Mouse (Mus musculus) limb, embryonic 14.5 days (tissue): ENCODE measurements around the gene Ecel1. TPM values are rescaled to one million over a fixed set of nuclear protein-coding genes. Genes with fewer than 3 reads are reported as not detected.

ENCODE experiments used
- ATAC-seq: fragments of 200-750 bp; cut with Nextera tagmentation; 2 replicates; pipeline ENCODE4 v1.8.0; 2017; ENCODE audit warnings: low read depth, moderate number of reproducible peaks, moderate TSS enrichment; ENCODE audit not compliant: low FRiP score
- DNase-seq: peaks from one replicate; pipeline ENCODE4 v3.0.0-alpha.2; 2015; ENCODE audit warnings: low spot score
- H3K27ac ChIP-seq: fragments of 300-500 bp; sonication (generic); replicated peaks from 2 replicates; pipeline ENCODE4 v1.5.1; 2014; ENCODE audit warnings: low read depth, mild to moderate bottlenecking, low read length, moderate library complexity, mixed read lengths
- H3K27me3 ChIP-seq: fragments of 300-500 bp; sonication (generic); 2 replicates; pipeline ENCODE4 v1.6.1; 2014; ENCODE audit warnings: low read length, mixed read lengths; ENCODE audit not compliant: control insufficient read depth, insufficient read depth
- H3K36me3 ChIP-seq: fragments of 300-500 bp; sonication (generic); 2 replicates; pipeline ENCODE4 v1.6.1; 2014; ENCODE audit warnings: mild to moderate bottlenecking, low read length, moderate library complexity, mixed read lengths; ENCODE audit not compliant: control insufficient read depth, insufficient read depth
- H3K4me1 ChIP-seq: fragments of 300-500 bp; sonication (generic); 2 replicates; pipeline ENCODE4 v1.6.1; 2014; ENCODE audit warnings: antibody characterized with exemption, low read length, mixed read lengths; ENCODE audit not compliant: control insufficient read depth, insufficient read depth
- H3K4me2 ChIP-seq: fragments of 300-500 bp; sonication (generic); replicated peaks from 2 replicates; pipeline ENCODE4 v1.6.1; 2014; ENCODE audit warnings: low read depth, mild to moderate bottlenecking, low read length, moderate library complexity; ENCODE audit not compliant: severe bottlenecking
- H3K4me3 ChIP-seq: fragments of 300-500 bp; sonication (generic); replicated peaks from 2 replicates; pipeline ENCODE4 v1.5.1; 2014; ENCODE audit warnings: low read length
- H3K9ac ChIP-seq: fragments of 300-500 bp; sonication (generic); 2 replicates; pipeline ENCODE4 v1.6.1; 2014; ENCODE audit warnings: mild to moderate bottlenecking, low read depth, low read length, moderate library complexity; ENCODE audit not compliant: severe bottlenecking
- H3K9me3 ChIP-seq: fragments of 300-500 bp; sonication (generic); 2 replicates; pipeline ENCODE4 v1.6.1; 2016; ENCODE audit warnings: low read length; ENCODE audit not compliant: control insufficient read depth
- POLR2A ChIP-seq: fragments of 200-500 bp; IDR thresholded peaks from 2 replicates; pipeline ENCODE4 v1.8.0; 2012; ENCODE audit warnings: inconsistent platforms, mild to moderate bottlenecking, moderate library complexity, borderline replicate concordance; ENCODE audit not compliant: insufficient read depth, insufficient read length; ENCODE audit errors: extremely low read depth
- whole genome bisulfite sequencing: fragments of 180-500 bp; shearing (Covaris S2); extraction: QIAGEN DNeasy Blood & Tissue Kit; methylation state at CpG from one replicate; pipeline ENCODE4 v1.1.7; 2014; 5-methylcytosine and 5-hydroxymethylcytosine counted together
- polyA plus RNA-seq, 2 experiments: library from polyadenylated mRNA; depleted of rRNA in 1 of 2; stranded (reverse) in 1 of 2; unstranded in 1 of 2; fragments of >200 nt; fragmentation: Nextera tagmentation in 1 of 2; extraction: Ambion mirVana in 1 of 2; gene quantifications; 2 replicates each; pipeline versions ENCODE4 v1.2.1 to v1.2.3; 2012 to 2014

The Ecel1 gene
- polyA plus RNA-seq, 2 experiments: 1.0 to 1.4 TPM

- no peak for ATAC-seq
- no peaks in the 10 kb centered on the region for H3K9me3 ChIP-seq
- H3K4me3 ChIP-seq: no peak within 1 kb of the TSS
- WGBS: 71% methylated on average over 6 of the region's 6 CpGs
- no peak within 1 kb of the TSS for H3K4me2 ChIP-seq
- H3K9ac ChIP-seq: no peak within 1 kb of the TSS
- no peak for TF ChIP-seq POLR2A
- DNase-seq: no peak
- no peak within 1 kb of the TSS for H3K27ac ChIP-seq
- peaks cover 25% of the 10 kb centered on the region for H3K27me3 ChIP-seq
- H3K36me3 ChIP-seq: no peaks in the 10 kb centered on the region
- H3K4me1 ChIP-seq: no peaks in the 10 kb centered on the region
Observed at GRCm38 (mm10) chr1:87124673-87125072, 31.6 kb downstream of the Ecel1 start, which contains the start of gene Akp3. Gene Akp3, plus strand, starts transcription at chr1:87124973.

DNA sequence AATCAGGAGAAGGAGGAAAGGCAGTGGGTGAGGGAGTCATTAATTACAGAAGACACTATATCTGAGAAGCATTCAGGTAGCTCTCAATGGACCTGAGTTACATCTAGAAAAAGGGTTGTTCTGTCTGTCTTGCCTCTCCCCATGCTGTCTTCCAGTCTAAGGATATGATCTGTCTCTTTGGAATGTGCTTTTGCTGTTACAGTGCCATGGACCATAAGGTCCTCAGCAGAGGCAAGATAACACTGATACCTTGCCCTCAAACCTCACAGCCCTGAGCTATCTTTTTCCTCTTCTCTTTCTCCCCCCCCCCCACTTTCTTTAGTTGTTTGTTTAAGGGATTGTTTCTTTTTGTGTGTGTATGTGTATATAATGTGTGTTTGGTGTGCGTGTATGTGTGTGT lies 41.5 kb downstream of the Ecel1 start:
- no peaks in the 10 kb centered on the region for H3K27me3 ChIP-seq
- no peaks in the 10 kb centered on the region for H3K9me3 ChIP-seq
- ATAC-seq (no peak), DNase-seq (no peak)
- no peaks in the 10 kb centered on the region for H3K36me3 ChIP-seq
- WGBS: 90% methylated on average over 1 of the region's 1 CpGs
- H3K4me1 ChIP-seq: no peaks in the 10 kb centered on the region
- H3K27ac ChIP-seq: no peak overlapping the region
- H3K4me3 ChIP-seq: no peak overlapping the region
- no peak overlapping the region for H3K9ac ChIP-seq
- H3K4me2 ChIP-seq: no peak overlapping the region
- TF ChIP-seq POLR2A: no peak

DNA sequence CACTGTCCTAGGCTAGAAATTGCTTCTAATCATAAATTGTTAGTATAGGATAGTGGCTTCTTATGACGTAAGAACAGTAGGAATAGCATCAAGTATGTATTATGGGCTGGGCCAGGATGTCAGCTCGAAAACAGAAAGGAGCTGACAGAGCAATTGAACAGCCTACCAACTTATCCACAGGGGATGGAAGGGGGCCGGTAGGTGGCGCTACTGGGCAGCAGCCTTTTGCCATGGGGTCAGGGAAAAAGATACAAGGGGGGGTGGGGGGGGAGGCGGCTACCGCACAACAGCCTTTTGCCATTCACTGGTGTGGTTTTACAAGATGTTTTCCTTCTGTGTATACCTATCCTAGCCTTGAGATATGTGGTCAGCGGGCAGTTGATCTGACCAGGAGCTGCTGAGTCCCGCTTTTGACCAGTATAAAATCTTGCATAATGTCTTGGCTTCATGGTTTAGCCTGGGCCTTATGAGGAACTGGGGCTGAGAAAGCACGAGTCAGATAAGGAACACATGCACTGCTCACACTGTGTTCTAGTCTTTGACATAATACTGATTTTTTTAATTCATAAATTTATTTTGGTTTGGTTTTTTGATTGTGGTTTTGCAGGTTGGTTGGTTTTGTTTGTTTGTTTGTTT lies 44.5 kb downstream of the Ecel1 start:
- DNase-seq (no peak), ATAC-seq (no peak)
- Histone ChIP-seq H3K36me3 (no peaks in the 10 kb centered on the region), H3K27me3 (no peaks in the 10 kb centered on the region), H3K27ac (no peak overlapping the region), H3K4me2 (no peak overlapping the region), H3K4me1 (no peaks in the 10 kb centered on the region), H3K9ac (no peak overlapping the region), H3K9me3 (no peaks in the 10 kb centered on the region), H3K4me3 (no peak overlapping the region)
- no peak for TF ChIP-seq POLR2A
- WGBS: 41% methylated on average over 9 of the region's 9 CpGs

DNA sequence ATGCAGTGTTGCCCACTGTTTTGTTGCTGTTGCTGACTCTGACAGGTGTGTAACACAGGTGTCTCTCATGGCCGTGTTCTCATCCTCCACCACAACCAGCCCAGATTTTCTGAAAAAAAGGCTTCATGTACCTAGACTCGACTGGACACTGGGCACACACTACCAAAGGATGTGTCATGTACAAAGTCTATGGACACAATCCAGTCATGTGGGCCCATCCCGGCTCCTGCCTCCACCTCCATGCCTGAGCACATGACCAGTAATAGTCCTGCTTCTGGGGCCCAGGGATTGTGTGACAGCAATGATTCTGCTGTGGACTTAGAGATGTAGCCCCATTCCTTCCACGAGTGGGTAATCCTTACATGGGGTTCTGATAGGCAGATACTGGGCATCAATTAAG lies 47.8 kb downstream of the Ecel1 start:
- no peaks in the 10 kb centered on the region for H3K9me3 ChIP-seq
- no peaks in the 10 kb centered on the region for H3K4me1 ChIP-seq
- 83% methylated on average over 4 of the region's 4 CpGs for WGBS
- ATAC-seq: no peak
- H3K36me3 ChIP-seq: no peaks in the 10 kb centered on the region
- H3K27ac ChIP-seq: no peak overlapping the region
- H3K4me2 ChIP-seq: no peak overlapping the region
- no peak for DNase-seq
- H3K4me3 ChIP-seq: no peak overlapping the region
- no peak overlapping the region for H3K9ac ChIP-seq
- TF ChIP-seq POLR2A: no peak
- H3K27me3 ChIP-seq: no peaks in the 10 kb centered on the region

DNA sequence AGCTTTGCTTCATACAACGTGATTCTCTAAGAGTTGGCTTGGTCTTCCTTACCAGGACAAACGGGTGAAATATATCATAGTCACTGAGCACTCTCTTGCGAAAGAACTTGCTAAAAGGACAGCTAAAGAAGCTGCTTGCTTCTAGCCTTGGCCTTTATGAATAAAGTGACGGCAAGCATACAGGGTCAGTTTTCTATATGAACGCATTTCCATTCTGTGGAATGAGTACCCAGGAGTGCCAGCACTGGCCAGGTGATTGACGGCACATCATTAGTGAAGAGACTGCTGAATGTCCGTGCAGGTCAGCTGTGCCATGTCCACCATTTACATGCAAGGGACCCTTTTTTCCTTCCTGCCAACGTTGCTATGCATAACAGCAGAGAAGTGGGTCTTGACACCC lies 49.8 kb downstream of the Ecel1 start:
- no peak for TF ChIP-seq POLR2A
- no peak overlapping the region for H3K9ac ChIP-seq
- H3K9me3 ChIP-seq: no peaks in the 10 kb centered on the region
- no peaks in the 10 kb centered on the region for H3K27me3 ChIP-seq
- no peak overlapping the region for H3K27ac ChIP-seq
- H3K4me2 ChIP-seq: no peak overlapping the region
- ATAC-seq: no peak
- no peak overlapping the region for H3K4me3 ChIP-seq
- H3K4me1 ChIP-seq: no peaks in the 10 kb centered on the region
- H3K36me3 ChIP-seq: no peaks in the 10 kb centered on the region
- WGBS: 81% methylated on average over 8 of the region's 8 CpGs
- DNase-seq: no peak
